Mouse (Mus musculus) CH12F3 (cell line): Measurements from ENCODE around the gene Dppa5a.
"Not testable (repeated sequence)": the region's sequence is repeated elsewhere in the genome, so short reads cannot be mapped to it uniquely, and the experiment has no call there.

ENCODE experiments used
- in situ Hi-C: fragments of 300-500 bp; cut with MboI; formaldehyde crosslinking; loops from 2 replicates; pipeline ENCODE4 v1.14.3; 2020; ENCODE audit warnings: low sequenced_read_pairs

Dppa5a gene

GRCm38 (mm10) chr9:78367959-78368358 lies at the start of gene Dppa5a:
Gene Dppa5a (minus strand): TSS chr9:78368177.
- in situ Hi-C loops = not testable (repeated sequence)

DNA sequence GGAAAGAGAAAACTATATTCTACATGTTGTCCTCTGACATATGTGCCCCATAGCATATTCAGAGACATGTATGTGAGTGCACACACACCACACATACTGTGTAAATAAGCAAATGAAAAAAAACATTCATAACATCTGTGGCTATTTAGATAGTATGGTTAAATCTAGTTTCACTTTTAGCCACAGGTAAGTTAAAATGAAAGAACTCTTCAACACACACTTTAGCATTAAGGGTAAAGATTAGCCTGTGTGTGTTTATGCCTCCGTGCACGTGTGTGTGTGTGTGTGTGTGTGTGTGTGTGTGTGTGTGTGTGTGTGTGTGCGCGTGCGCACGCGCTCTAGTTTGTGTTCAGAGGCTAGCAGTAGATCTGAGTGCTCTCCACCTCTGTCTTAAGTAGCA lies 33.6 kb upstream of the Dppa5a start:
- in situ Hi-C loops = no loop called here

- in situ Hi-C loops = no loop called here
These were observed 32.6 kb upstream of the Dppa5a start for GRCm38 (mm10) chr9:78400570-78400969.

- in situ Hi-C loops = no loop called here
These were observed 28.5 kb upstream of the Dppa5a start for GRCm38 (mm10) chr9:78396517-78396916.

GRCm38 (mm10) chr9:78395630-78396351 lies 27.8 kb upstream of the Dppa5a start, which contains the start of gene Ddx43:
Gene Ddx43 (plus strand): TSS chr9:78395777.
- in situ Hi-C loops = no loop called here

GRCm38 (mm10) chr9:78395244-78395629 lies 27.3 kb upstream of the Dppa5a start:
- in situ Hi-C loops = no loop called here

- in situ Hi-C loops = no loop called here
These were observed 26.6 kb upstream of the Dppa5a start for GRCm38 (mm10) chr9:78394602-78395001.

DNA sequence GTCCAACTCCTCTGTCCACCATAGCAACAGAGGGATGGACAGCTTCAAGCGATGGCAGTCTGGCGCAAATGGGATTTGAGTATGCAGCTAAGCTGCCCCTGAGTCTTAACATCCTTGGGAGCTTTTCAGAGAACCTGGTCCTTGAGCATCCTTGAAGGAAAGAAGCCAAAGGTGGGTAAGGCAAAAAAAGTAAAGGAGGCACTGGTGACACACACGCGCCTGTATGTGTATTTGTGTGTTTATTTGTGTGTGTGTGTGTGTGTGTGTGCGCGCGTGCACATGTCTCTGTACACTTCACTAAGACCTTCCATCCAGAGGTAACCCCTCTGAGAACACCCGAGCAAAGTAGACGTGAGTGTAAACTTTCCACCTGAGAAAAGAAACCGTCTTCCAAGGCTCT lies 25.8 kb upstream of the Dppa5a start:
- in situ Hi-C loops = no loop called here

- in situ Hi-C loops = no loop called here
These were observed 22.0 kb upstream of the Dppa5a start for GRCm38 (mm10) chr9:78389981-78390380.

DNA sequence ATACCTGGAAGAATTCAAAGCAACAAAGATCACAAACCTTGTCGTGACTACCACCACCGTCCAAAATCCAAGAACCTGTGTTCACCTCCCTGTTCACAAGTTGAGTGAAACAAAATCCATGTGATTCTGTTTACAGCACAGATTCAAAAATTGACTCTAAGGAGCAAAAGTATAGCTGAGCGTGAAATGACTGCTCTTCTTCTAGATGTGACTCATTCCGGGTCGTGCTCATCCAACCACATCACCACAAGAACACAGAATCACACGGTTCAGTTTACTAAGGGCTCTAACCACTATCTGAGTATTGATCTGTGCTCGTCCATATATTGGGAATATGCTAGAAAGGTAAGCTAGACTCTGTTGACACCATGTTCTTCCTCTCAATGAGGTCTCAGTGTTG lies 19.0 kb upstream of the Dppa5a start:
- in situ Hi-C loops = no loop called here

- in situ Hi-C loops = no loop called here
These were observed 17.9 kb upstream of the Dppa5a start for GRCm38 (mm10) chr9:78385893-78386292.

DNA sequence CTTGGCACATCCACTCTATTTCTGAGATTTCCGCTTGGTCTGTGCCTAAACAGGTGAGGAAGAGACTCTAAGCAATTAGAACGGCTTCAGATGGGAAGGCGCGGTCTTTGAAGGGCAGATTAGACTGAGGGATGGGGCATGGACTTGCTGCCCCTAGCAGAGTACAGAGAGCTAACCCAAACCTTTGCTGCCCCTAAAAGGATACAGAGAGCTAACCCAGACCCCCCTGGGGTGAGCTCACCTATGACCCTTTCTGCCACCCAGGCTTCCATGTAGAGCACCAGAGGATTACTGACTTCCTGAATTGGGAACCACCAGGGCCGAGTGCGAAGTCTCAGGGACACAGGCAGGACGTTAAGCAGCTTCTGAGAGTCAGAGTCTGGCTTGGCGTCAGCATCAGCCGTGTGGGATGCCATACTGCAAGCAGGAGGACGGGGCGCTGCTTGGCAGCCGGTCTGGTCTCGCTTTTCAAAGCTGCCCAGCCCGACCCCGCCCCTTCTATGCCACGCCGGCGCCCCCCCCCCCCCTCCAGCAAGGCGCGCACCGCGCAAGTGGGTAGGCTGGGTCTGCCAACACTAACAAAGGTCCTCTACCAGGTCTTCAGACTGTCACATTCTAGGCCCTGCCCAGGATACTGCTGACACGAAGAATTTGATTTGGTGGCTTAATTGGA lies 10.3 kb upstream of the Dppa5a start, which contains the start of gene Ooep:
TSS of gene Ooep (minus strand) at position 613 of the 673 bp plus-strand sequence.
- in situ Hi-C loops = no loop called here

DNA sequence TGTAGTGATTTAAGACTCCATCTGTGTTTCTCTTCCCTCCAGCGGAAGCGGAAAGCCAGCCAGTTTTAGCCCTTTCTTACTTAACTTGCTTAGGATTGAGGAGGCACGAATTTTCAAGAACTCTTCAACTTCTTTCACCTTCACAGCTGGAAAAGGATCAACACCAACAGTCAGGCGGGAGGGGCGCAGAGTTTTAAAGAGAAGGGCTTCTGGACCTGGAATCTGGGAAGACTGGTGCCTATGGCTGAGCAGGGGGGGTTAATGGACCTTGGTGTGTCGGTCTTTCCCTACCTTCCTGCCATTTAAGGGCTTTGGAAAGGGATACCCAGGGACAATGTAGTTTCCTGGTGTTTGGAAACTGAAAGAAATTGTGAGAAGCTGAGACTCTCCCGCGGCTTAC lies 9.6 kb upstream of the Dppa5a start:
- in situ Hi-C loops = no loop called here

- in situ Hi-C loops = no loop called here
These were observed 7.5 kb upstream of the Dppa5a start for GRCm38 (mm10) chr9:78375486-78375885.

DNA sequence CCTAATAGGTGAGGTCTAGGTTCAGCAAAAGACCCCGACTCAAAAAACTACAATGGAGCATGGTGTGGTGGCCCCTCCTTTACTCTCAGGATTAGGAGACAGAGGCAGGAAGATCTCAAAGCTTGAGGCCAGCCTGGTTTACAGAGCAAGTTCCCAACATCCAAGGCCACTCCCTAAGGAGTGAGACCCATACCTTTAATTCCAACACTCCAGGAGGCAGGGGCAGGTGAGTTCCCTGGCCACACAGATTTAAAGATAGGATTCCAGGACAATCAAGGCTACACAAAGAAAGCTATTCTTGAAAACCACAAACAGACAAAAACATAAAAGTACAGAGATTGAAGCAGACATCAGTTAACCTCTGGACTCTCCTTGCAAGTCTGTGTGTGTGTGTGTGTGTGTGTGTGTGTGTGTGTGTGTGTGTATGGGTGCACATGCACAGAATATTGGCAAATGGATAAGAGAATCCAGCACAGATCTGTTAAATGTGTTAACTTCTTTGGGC lies 7.0 kb upstream of the Dppa5a start:
- in situ Hi-C loops = no loop called here

DNA sequence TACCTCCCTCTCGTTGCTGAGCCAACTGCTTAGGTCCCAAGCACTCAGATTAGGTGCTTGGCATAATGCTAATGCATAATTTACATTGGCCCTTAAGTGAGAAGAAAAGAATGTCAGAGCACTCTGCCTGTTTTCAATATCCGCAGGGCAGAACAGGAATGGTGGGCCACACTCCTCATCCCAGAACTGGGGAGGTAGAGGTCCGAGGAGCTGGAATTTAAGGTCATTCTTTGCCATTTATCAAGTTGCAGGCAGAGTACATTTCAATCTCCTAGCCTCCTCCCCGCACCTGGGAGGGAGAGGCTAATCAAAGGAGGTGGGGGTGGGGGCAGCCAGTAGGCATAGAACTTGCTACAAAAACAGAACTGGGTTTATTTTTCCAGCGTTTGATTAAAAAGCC lies 6.4 kb upstream of the Dppa5a start:
- in situ Hi-C loops = no loop called here

DNA sequence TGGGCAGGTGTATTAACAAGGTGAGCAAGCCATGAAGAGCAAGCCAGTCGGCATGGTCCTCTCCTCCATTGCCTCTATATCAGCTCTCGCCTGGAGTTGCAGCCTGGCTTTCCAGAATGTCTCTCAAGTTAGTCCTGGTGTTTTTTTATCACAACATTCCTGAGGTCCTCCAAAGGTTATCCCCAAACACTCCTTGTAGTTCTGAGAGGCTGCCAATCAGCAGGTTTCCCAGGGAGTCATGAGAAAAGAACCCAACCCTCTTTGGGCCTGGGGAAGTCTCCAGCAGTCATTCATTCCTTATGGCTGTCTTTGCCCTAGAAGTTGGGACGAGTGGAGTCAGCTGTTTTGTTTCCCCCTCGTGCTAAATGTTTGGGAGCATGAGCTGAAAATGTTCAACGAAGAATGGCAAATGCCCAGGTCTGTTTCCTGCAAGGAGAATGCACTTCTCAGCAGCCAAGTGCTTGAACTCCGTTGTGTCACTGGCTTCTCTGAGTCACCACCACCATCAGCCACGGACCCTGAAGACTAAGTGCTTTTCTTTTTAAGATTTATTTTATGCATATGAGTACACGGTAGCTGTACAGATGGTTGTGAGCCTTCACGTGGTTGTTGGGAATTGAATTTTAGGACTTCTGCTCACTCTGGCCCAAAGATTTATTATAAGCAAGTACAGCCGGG lies 5.0 kb upstream of the Dppa5a start:
- in situ Hi-C loops = no loop called here

GRCm38 (mm10) chr9:78371441-78371840 lies 3.5 kb upstream of the Dppa5a start:
- in situ Hi-C loops = no loop called here

DNA sequence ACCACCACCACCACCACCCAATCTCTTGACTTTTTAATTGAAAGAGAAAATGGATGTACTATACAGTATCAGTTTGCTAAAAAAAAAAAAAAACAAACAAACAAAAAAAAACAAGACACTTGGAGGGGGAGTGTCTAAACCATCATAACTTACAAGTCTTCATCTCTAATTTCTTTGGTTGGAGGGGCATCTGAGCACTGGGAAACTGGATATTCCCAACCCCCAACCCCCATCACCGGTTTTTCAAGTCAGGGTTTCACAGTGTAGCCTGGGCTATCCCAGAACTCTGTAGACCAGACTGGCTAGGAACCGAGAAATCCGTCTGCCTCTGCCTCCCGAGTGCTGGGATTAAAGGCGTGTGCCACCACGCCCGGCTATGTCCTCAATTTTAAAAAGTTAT lies 1.8 kb upstream of the Dppa5a start:
- in situ Hi-C loops = no loop called here

GRCm38 (mm10) chr9:78369349-78369748 lies 1.4 kb upstream of the Dppa5a start:
- in situ Hi-C loops = no loop called here

GRCm38 (mm10) chr9:78368671-78369293 lies 805 bp upstream of the Dppa5a start:
- in situ Hi-C loops = no loop called here
